Mouse (Mus musculus): ENCODE measurements around the gene Rab11fip4.
"Not testable (repeated sequence)": the region's sequence is repeated elsewhere in the genome, so short reads cannot be mapped to it uniquely, and the experiment has no call there.

The Rab11fip4 gene

GRCm38 (mm10) chr11:79678363-79679153 is 87.5 kb downstream of the Rab11fip4 start:
- no peak for DNase-seq (ENCODE audit: low read depth)

GRCm38 (mm10) chr11:79679929-79680328 is 88.9 kb downstream of the Rab11fip4 start:
- DNase-seq (ENCODE audit: low read depth) = no peak

GRCm38 (mm10) chr11:79680559-79680958 is 89.5 kb downstream of the Rab11fip4 start:
- DNase-seq (ENCODE audit: low read depth) = no peak

GRCm38 (mm10) chr11:79681182-79681581 is 90.2 kb downstream of the Rab11fip4 start:
- DNase-seq (ENCODE audit: low read depth) = no peak

- no peak for DNase-seq (ENCODE audit: low read depth)
These were observed 90.8 kb downstream of the Rab11fip4 start for GRCm38 (mm10) chr11:79681798-79682197.

GRCm38 (mm10) chr11:79685109-79685508 is 94.1 kb downstream of the Rab11fip4 start:
- no peak for DNase-seq (ENCODE audit: low read depth)

GRCm38 (mm10) chr11:79686501-79687121 is 95.6 kb downstream of the Rab11fip4 start:
- peak; percentile 95 for DNase-seq (ENCODE audit: low read depth)

GRCm38 (mm10) chr11:79689916-79690315 is 98.9 kb downstream of the Rab11fip4 start:
- no peak for DNase-seq (ENCODE audit: low read depth)

- DNase-seq (ENCODE audit: low read depth) = no peak
These were observed 100.5 kb downstream of the Rab11fip4 start for GRCm38 (mm10) chr11:79691513-79691912.

- DNase-seq (ENCODE audit: low read depth) = no peak
These were observed 105.6 kb downstream of the Rab11fip4 start for GRCm38 (mm10) chr11:79696390-79697307.

- DNase-seq (ENCODE audit: low read depth) = no peak
These were observed 107.1 kb downstream of the Rab11fip4 start for GRCm38 (mm10) chr11:79698071-79698470.

GRCm38 (mm10) chr11:79698542-79698941 is 107.5 kb downstream of the Rab11fip4 start:
- not testable (repeated sequence) for DNase-seq (ENCODE audit: low read depth)

GRCm38 (mm10) chr11:79701466-79701865 is 110.5 kb downstream of the Rab11fip4 start:
- DNase-seq (ENCODE audit: low read depth) = no peak

- no peak for DNase-seq (ENCODE audit: low read depth)
These were observed 111.1 kb downstream of the Rab11fip4 start for GRCm38 (mm10) chr11:79702092-79702491.

GRCm38 (mm10) chr11:79703452-79703851 is 112.4 kb downstream of the Rab11fip4 start:
- peak; percentile 87 for DNase-seq (ENCODE audit: low read depth)

GRCm38 (mm10) chr11:79703885-79704291 is 112.9 kb downstream of the Rab11fip4 start:
- peak; percentile 73 for DNase-seq (ENCODE audit: low read depth)

- peak; percentile 96 for DNase-seq (ENCODE audit: low read depth)
These were observed 113.5 kb downstream of the Rab11fip4 start for GRCm38 (mm10) chr11:79704318-79705150.

- DNase-seq (ENCODE audit: low read depth) = no peak
These were observed 116.1 kb downstream of the Rab11fip4 start for GRCm38 (mm10) chr11:79707084-79707483.

- peak; percentile 93 for DNase-seq (ENCODE audit: low read depth)
These were observed 120.1 kb downstream of the Rab11fip4 start for GRCm38 (mm10) chr11:79710868-79711765.

GRCm38 (mm10) chr11:79711766-79712369 is 120.9 kb downstream of the Rab11fip4 start:
- DNase-seq (ENCODE audit: low read depth) = peak; percentile 59
